Comparison of ENCODE assay signal across 8 mouse cellular contexts in the genomic region with DNA sequence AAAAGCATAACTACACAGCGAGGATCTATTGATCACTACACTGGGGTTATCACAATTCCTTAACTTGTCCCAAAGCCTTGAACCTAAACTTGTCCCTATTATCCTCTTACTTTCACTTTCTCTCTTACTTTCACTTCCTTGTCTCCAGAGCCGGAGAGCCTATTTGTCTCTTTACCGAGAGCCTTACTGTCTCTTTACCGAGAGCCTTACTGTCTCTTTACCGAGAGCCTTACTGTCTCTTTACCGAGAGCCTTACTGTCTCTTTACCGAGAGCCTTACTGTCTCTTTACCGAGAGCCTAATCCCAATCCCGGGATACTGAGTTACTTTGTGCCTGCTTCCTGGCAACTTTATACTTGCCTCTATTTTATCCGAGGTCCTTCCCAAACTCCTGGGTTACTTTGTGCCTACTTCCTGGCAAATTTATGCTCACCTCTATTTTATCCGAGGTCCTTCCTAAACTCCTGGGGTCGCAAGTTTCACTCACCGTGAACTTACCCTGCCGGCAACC.
DNase-seq lines count a peak whose midpoint lies in the region.

No protein-coding gene starts in this region.

- DNase-seq in adrenal gland, adult (ENCODE audit: inconsistent age in 2 of 2, low spot score in 1 of 2), result peak; percentile 8 to 68
- DNase-seq in cerebellum, postnatal 14 days, result peak; percentile 7 to 14
- DNase-seq in heart, adult 18-20 months, result peak; percentile 36 to 47
- peak; percentile 5 for DNase-seq in kidney, adult 18-20 months
- peak; percentile 42 for DNase-seq in layer of hippocampus, adult 9-11 months
- DNase-seq in lung, postnatal 14 days, result peak; percentile 10
- peak; percentile 31 to 32 for DNase-seq in right cerebral cortex, postnatal 10 days (ENCODE audit: low spot score in 2 of 2)
- DNase-seq in thymus, postnatal 25 days, result peak; percentile 1

Comparison
In these comparisons a context has a peak if more than half of its experiments do, and no peak if none do; other contexts are left out.
1. Peak in every context shown above with its lines: DNase-seq.